Mouse (Mus musculus): ENCODE measurements around the gene Foxp1. TPM values are rescaled to one million over a fixed set of nuclear protein-coding genes. Genes with fewer than 3 reads are reported as not detected.

The Foxp1 gene
- polyA plus RNA-seq, 1 experiment from 2014 or later, result 57.8 TPM

GRCm38 (mm10) chr6:99268171-99269061 is 254.1 kb downstream of the Foxp1 start:
- 67% methylated on average over 20 of the region's 20 CpGs for WGBS
- Histone ChIP-seq H3K9me3 (no peaks in the 10 kb centered on the region), H3K27me3 (ENCODE audit: poor library complexity, severe bottlenecking) (peaks cover 12% of the 10 kb centered on the region), H3K36me3 (replicated peaks) (no peaks in the 10 kb centered on the region), H3K4me1 (peaks cover 82% of the 10 kb centered on the region), H3K27ac (no peak overlapping the region), H3K4me3 (no peak overlapping the region)
- DNase-seq (ENCODE audit: extremely low spot score, low spot score), result no peak

DNA sequence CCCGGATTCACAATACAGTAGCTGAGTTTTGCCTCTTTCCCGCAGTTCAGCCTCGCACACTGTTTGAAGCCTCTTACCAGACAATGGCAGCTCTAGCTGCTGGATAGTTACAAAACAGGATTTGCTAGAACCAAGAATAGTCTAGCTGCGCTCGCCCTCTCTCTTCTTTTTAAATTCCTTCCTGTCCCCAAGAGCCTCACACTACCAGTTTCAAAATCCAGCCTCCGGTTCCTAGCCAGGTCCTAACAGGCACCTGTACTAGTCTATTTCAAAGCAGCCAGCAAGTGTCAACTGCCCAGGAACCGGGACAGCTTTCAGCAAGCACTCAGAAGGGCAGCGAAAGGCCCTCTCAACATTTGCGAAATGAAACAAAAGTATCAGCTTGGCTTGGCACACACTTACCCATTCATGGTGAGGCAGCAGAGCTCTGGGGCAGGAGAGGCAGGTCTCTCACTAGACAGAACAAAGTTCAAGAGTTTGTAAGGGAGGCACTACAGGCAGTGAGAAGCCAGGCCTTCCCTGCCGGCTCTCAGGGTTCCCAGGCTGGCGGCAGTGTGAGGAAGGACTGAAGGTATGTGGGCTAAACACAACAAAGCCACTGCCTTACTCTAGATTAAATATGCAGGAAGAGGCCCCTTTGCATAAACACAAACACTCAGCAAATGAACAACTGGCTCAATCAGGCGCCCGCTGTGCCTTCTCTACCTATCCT is 256.4 kb downstream of the Foxp1 start:
- Histone ChIP-seq H3K9me3 (no peaks in the 10 kb centered on the region), H3K4me1 (peaks cover 85% of the 10 kb centered on the region), H3K4me3 (peak overlapping the region; percentile 27; the same call in 1 of the 2 replicates), H3K27ac (peak overlapping the region; percentile 76), H3K27me3 (ENCODE audit: poor library complexity, severe bottlenecking) (peaks cover 12% of the 10 kb centered on the region), H3K36me3 (replicated peaks) (no peaks in the 10 kb centered on the region)
- DNase-seq (ENCODE audit: extremely low spot score, low spot score), result peak; percentile 37
- WGBS, result 10% methylated on average over 13 of the region's 13 CpGs

GRCm38 (mm10) chr6:99265173-99265572 is 257.3 kb downstream of the Foxp1 start:
- Histone ChIP-seq H3K4me1 (peaks cover 85% of the 10 kb centered on the region), H3K27ac (no peak overlapping the region), H3K36me3 (replicated peaks) (no peaks in the 10 kb centered on the region), H3K27me3 (ENCODE audit: poor library complexity, severe bottlenecking) (peaks cover 12% of the 10 kb centered on the region), H3K9me3 (no peaks in the 10 kb centered on the region), H3K4me3 (no peak overlapping the region; the same call in 1 of the 2 replicates)
- WGBS, result 16% methylated on average over 4 of the region's 4 CpGs
- no peak for DNase-seq (ENCODE audit: extremely low spot score, low spot score)

DNA sequence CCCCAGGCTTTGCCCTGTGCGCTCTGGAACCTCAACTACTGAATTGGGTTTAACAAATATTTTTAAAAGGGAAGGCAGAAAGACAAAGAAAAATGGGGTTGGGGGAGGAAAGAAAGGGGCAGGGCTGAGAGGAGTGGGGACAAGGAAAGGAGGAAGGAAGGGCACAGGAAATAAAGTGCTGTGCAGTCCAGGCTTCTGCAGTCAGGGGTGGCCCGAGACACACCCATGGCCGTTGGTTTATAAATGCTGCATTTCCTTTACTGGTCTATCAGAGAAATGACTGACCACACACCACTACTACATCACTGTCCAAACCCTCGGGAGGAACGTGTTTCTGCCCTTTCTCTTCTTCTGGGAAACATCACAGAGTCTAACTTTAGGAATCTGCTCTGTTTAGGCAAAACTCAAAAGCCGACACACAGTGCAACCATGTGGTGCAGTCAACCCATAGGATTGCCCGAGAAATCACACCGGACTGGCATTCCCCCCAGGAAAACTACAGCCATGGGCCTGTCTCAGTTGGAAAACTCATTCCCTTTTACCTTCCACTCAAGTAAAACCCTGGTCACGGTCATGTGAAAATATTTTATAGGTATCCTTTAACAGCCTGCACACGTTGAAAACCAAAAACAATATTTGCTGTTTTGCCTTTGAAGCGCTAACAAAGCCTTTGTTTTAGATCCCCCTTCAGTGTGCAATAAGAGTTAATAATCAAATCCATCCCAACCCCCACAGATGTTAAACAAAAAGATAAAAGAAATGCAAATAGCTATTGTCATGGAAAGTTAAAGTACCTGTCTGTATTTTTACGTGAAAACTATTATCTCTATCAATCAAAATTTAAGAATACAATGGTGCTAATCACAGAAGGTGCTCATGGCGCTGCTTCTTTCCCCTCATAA is 258.1 kb downstream of the Foxp1 start:
- no peaks in the 10 kb centered on the region for H3K36me3 ChIP-seq (replicated peaks)
- H3K27me3 ChIP-seq (ENCODE audit: poor library complexity, severe bottlenecking), result peaks cover 12% of the 10 kb centered on the region
- peak overlapping the region; percentile 44; the same call in 1 of the 2 replicates for H3K27ac ChIP-seq
- H3K4me3 ChIP-seq, result no peak overlapping the region
- WGBS, result 28% methylated on average over 13 of the region's 13 CpGs
- H3K4me1 ChIP-seq, result peaks cover 78% of the 10 kb centered on the region
- no peaks in the 10 kb centered on the region for H3K9me3 ChIP-seq
- DNase-seq (ENCODE audit: extremely low spot score, low spot score), result no peak

DNA sequence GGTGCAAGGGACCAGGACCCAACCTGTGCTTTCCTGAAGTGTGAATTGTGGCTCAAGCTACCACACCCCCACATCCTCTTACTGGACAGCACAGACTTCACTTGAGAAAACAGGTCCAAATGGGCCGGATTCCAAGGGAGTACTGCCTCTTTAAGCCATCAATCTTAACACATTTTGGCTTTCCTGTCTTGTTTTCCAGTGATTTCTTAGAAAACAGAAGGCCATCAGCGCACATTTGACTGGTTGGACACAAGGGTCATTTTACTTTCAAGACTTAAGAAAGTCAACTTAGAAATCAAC is 258.7 kb downstream of the Foxp1 start:
- Histone ChIP-seq H3K4me1 (peaks cover 74% of the 10 kb centered on the region), H3K27me3 (ENCODE audit: poor library complexity, severe bottlenecking) (peaks cover 12% of the 10 kb centered on the region), H3K9me3 (no peaks in the 10 kb centered on the region), H3K4me3 (no peak overlapping the region), H3K36me3 (replicated peaks) (no peaks in the 10 kb centered on the region), H3K27ac (0 out of 2 replicates have a peak overlapping the region, but pooled peaks have one; percentile 49)
- WGBS, result 44% methylated on average over 2 of the region's 2 CpGs
- no peak for DNase-seq (ENCODE audit: extremely low spot score, low spot score)

DNA sequence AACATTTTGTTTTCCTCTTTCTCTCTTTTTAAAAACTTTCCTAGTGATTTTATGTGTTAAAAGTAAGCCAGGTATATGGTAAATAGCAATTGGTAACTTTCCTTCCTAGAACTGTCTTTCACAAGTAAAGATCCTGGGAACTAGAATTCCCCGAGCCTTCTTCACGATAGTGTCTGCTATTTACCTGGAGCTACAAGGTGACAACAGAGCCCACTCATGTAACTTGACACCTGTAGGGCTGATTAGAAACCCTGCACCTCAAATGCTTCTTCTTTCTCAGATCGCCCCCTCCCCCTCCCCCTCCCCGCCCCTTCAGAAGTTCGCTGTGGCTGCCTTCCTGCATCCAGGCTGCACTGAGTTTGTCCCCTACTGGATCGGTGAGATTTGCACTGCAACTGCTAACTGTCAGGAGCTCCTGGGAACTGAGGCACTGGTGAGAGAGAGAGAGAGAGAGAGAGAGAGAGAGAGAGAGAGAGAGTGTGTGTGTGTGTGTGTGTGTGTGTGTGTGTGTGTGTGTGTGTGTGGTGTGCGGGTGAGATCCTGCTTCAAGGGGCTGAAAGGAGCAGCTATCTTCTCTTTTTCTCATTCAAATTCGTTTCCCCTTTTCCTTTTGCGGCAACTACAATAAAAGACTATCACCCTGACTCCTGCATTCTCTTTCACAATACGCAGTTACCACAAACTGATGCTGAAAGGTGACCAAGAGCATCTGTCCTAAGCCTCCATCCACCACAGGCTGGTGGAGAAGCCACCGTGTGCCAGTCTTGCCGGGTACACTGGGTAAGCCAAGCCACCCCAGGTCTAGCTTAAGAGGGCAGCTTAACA is 259.2 kb downstream of the Foxp1 start:
- Histone ChIP-seq H3K4me1 (peaks cover 74% of the 10 kb centered on the region), H3K4me3 (no peak overlapping the region)
- DNase-seq (ENCODE audit: extremely low spot score, low spot score), result no peak

DNA sequence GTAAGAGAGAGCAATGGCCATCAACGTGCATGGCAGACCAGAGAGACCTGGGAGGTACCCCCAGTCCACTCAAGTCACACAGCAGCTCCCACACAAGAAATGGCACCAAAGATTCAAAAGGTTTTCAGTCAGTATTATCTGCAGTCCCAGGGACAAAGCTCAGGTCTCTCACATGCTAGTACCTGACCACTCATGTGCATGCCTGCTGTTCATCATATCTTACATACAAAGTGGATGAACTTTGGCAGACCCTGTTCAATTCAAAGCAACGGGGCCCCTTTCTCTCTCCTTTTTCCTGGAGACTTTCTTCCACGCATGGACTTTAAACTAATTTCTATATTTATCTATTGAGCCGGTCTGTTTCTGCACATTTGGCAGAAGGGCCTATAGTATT is 260.8 kb downstream of the Foxp1 start:
- H3K4me3 ChIP-seq, result no peak overlapping the region
- H3K27ac ChIP-seq, result no peak overlapping the region
- no peak for DNase-seq (ENCODE audit: extremely low spot score, low spot score)
- peaks cover 67% of the 10 kb centered on the region for H3K4me1 ChIP-seq
- peaks cover 12% of the 10 kb centered on the region for H3K27me3 ChIP-seq (ENCODE audit: poor library complexity, severe bottlenecking)
- WGBS, result 76% methylated on average over 4 of the region's 4 CpGs
- no peaks in the 10 kb centered on the region for H3K36me3 ChIP-seq (replicated peaks)
- no peaks in the 10 kb centered on the region for H3K9me3 ChIP-seq

More for the DNA sequence above, 259.2 kb downstream of the Foxp1 start:
- peaks cover 12% of the 10 kb centered on the region for H3K27me3 ChIP-seq (ENCODE audit: poor library complexity, severe bottlenecking)
- 12% methylated on average over 12 of the region's 12 CpGs for WGBS
- peak overlapping the region; percentile 49; the same call in 1 of the 2 replicates for H3K27ac ChIP-seq
- no peaks in the 10 kb centered on the region for H3K9me3 ChIP-seq
- H3K36me3 ChIP-seq (replicated peaks), result no peaks in the 10 kb centered on the region

DNA sequence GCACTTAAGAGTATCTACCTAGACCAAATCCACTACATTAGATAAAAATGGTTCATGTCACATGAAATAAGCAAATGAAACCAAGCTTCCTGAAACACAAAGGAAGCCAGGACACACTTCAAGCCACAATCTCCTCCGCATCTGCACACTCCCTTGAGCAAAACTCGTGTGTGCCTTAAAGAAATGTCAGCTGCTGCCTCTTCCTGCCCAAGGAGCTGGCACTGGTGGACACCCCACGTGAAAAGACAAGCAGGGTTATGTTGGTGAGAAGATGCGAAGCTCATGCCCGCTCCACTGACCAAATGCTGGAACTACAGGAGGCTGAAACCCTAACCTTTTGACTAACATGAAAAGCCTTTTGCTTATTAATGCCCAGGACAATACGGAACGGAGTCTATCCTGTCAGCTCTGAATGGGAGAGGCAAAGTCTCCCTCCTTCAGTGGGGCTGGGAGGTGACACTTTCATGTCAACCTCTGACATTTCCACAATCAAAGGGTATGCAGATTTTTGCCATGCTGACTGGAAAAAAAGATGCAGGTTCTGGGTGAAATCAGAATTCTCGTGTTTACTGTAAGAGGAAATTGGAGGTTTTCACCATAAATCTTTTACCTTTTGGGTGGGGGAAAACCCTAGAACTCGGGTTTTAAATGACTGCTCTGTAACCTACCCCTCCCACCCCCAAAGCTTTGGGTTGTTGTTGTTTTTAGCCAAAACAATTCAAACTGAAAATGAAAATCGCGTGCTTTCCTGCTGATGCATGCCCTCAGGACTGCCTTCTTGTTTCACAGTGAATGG is 261.4 kb downstream of the Foxp1 start:
- Histone ChIP-seq H3K4me1 (peaks cover 61% of the 10 kb centered on the region), H3K4me3 (no peak overlapping the region), H3K9me3 (no peaks in the 10 kb centered on the region), H3K27me3 (ENCODE audit: poor library complexity, severe bottlenecking) (peaks cover 12% of the 10 kb centered on the region), H3K36me3 (replicated peaks) (no peaks in the 10 kb centered on the region), H3K27ac (0 out of 2 replicates have a peak overlapping the region, but pooled peaks have one; percentile 25)
- 60% methylated on average over 11 of the region's 11 CpGs for whole genome bisulfite sequencing
- no peak for DNase-seq (ENCODE audit: extremely low spot score, low spot score)

- Histone ChIP-seq H3K27me3 (ENCODE audit: poor library complexity, severe bottlenecking) (no peaks in the 10 kb centered on the region), H3K27ac (no peak overlapping the region), H3K4me3 (no peak overlapping the region), H3K36me3 (replicated peaks) (no peaks in the 10 kb centered on the region), H3K9me3 (no peaks in the 10 kb centered on the region), H3K4me1 (peaks cover 33% of the 10 kb centered on the region)
- 81% methylated on average over 5 of the region's 5 CpGs for WGBS
- no peak for DNase-seq (ENCODE audit: extremely low spot score, low spot score)
These were observed 264.2 kb downstream of the Foxp1 start for GRCm38 (mm10) chr6:99258346-99258745.

DNA sequence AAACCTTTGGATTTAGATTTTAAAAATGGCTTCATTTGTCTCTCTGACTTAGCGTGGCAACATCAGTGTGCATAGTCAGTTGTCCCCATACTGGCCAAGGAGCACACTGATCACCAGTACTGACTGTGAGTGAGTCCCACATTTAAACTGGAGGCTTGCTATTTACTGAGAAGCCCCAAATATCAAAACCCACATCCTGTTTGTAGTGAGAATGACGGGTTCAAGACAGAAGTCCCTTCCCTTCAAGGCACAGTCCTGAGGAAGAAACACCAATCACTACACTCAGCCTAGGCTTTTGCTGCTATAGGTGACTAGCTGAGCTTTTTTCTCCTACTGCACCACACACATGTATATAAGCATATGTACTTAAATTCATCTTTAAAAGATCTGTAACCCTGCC is 264.8 kb downstream of the Foxp1 start:
- WGBS, result 86% methylated on average over 2 of the region's 2 CpGs
- Histone ChIP-seq H3K4me3 (no peak overlapping the region), H3K9me3 (no peaks in the 10 kb centered on the region), H3K4me1 (peaks cover 26% of the 10 kb centered on the region), H3K27me3 (ENCODE audit: poor library complexity, severe bottlenecking) (no peaks in the 10 kb centered on the region), H3K36me3 (replicated peaks) (no peaks in the 10 kb centered on the region), H3K27ac (no peak overlapping the region)
- no peak for DNase-seq (ENCODE audit: extremely low spot score, low spot score)

- no peak overlapping the region for H3K4me3 ChIP-seq
- H3K9me3 ChIP-seq, result no peaks in the 10 kb centered on the region
These were observed 269.2 kb downstream of the Foxp1 start for GRCm38 (mm10) chr6:99253331-99253730.

More at GRCm38 (mm10) chr6:99253331-99253730, 269.2 kb downstream of the Foxp1 start:
- Histone ChIP-seq H3K4me1 (peaks cover 3% of the 10 kb centered on the region; the same call in 1 of the 2 replicates), H3K36me3 (replicated peaks) (no peaks in the 10 kb centered on the region), H3K27ac (no peak overlapping the region), H3K27me3 (ENCODE audit: poor library complexity, severe bottlenecking) (no peaks in the 10 kb centered on the region)
- DNase-seq (ENCODE audit: extremely low spot score, low spot score), result no peak
- WGBS, result 92% methylated on average over 8 of the region's 8 CpGs

Data from forebrain, embryonic 10.5 days (tissue).